Mouse (Mus musculus) forebrain, embryonic 12.5 days (tissue): ENCODE measurements around the gene Zmiz1. TPM values are rescaled to one million over a fixed set of nuclear protein-coding genes. Genes with fewer than 3 reads are reported as not detected.
A peak's percentile ranks its signal among the peaks of the same experiment; 100 is the strongest.

ENCODE experiments used
- ATAC-seq: fragments of 200-750 bp; cut with Nextera tagmentation; 2 replicates; pipeline ENCODE4 v1.8.0; 2017; ENCODE audit warnings: moderate TSS enrichment; ENCODE audit not compliant: low FRiP score
- H3K27ac ChIP-seq: fragments of 300-500 bp; sonication (generic); 2 replicates; pipeline ENCODE4 v1.5.1; 2016; ENCODE audit warnings: mild to moderate bottlenecking
- H3K27me3 ChIP-seq: fragments of 300-500 bp; sonication (generic); 2 replicates; pipeline ENCODE4 v1.6.1; 2016; ENCODE audit warnings: mild to moderate bottlenecking
- H3K36me3 ChIP-seq: fragments of 300-500 bp; sonication (generic); replicated peaks from 2 replicates; pipeline ENCODE4 v1.6.1; 2016; ENCODE audit warnings: mild to moderate bottlenecking
- H3K4me1 ChIP-seq: fragments of 300-500 bp; sonication (generic); 2 replicates; pipeline ENCODE4 v1.6.1; 2016
- H3K4me2 ChIP-seq: fragments of 300-500 bp; sonication (generic); 2 replicates; pipeline ENCODE4 v1.6.1; 2016; ENCODE audit warnings: mild to moderate bottlenecking, moderate library complexity
- H3K4me3 ChIP-seq: fragments of 300-500 bp; sonication (generic); replicated peaks from 2 replicates; pipeline ENCODE4 v1.5.1; 2016; ENCODE audit warnings: mild to moderate bottlenecking
- H3K9ac ChIP-seq: fragments of 300-500 bp; sonication (generic); 2 replicates; pipeline ENCODE4 v1.6.1; 2016; ENCODE audit warnings: mild to moderate bottlenecking
- H3K9me3 ChIP-seq: fragments of 300-500 bp; sonication (generic); 2 replicates; pipeline ENCODE4 v1.6.1; 2016
- WGBS: fragments of 180-500 bp; shearing (Covaris S2); methylation state at CpG from one replicate; pipeline ENCODE4 v1.1.7; 2016; 5-methylcytosine and 5-hydroxymethylcytosine counted together
- polyA plus RNA-seq: library from polyadenylated mRNA; unstranded; fragments of >200 nt; fragmentation: Nextera tagmentation; extraction: Ambion mirVana; gene quantifications from 2 replicates; pipeline ENCODE4 v1.2.1, GENCODE M21; 2016

The Zmiz1 gene
- polyA plus RNA-seq, 1 experiment from 2014 or later, result 64.1 TPM

- H3K9ac ChIP-seq, result no peak overlapping the region
- H3K9me3 ChIP-seq, result no peaks in the 10 kb centered on the region
- H3K27me3 ChIP-seq, result no peaks in the 10 kb centered on the region
- WGBS, result 93% methylated on average over 7 of the region's 7 CpGs
- no peak overlapping the region for H3K27ac ChIP-seq
- no peak for ATAC-seq
- no peak overlapping the region for H3K4me2 ChIP-seq
- H3K36me3 ChIP-seq, result peaks cover 32% of the 10 kb centered on the region
- H3K4me3 ChIP-seq, result no peak overlapping the region
- H3K4me1 ChIP-seq, result peaks cover 42% of the 10 kb centered on the region
These were observed 103.9 kb downstream of the Zmiz1 start for GRCm38 (mm10) chr14:25562909-25563308.

DNA sequence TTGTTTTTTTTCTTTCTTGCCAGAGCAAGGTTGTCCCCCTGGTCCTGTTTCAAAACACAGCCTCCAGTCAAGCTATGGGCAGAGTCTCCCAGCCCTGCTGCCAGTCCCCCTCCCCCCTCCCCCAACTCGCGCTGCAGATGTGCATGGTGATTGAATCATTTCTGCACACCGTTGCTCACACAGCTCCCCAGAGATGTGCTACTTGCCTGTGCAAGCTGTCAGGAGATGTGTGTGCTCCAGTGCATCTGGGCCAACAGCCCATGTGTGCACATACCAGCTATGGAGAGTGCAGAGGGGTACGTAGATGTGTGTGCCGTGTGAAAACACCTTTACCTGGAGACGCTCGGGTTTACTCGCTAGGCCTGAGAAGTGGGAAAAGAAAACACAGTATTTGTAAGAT is 105.6 kb downstream of the Zmiz1 start:
- peak; percentile 36; the same call in 1 of the 2 replicates for ATAC-seq
- Histone ChIP-seq H3K36me3 (peaks cover 30% of the 10 kb centered on the region), H3K27ac (peak overlapping the region; percentile 75), H3K4me1 (peaks cover 31% of the 10 kb centered on the region), H3K4me2 (no peak overlapping the region), H3K27me3 (no peaks in the 10 kb centered on the region), H3K9me3 (no peaks in the 10 kb centered on the region), H3K4me3 (no peak overlapping the region), H3K9ac (no peak overlapping the region; the same call in 1 of the 2 replicates)
- 71% methylated on average over 8 of the region's 8 CpGs for WGBS

- peak; percentile 70 for ATAC-seq
- no peaks in the 10 kb centered on the region for H3K9me3 ChIP-seq
- peaks cover 28% of the 10 kb centered on the region for H3K4me1 ChIP-seq
- H3K4me3 ChIP-seq, result no peak overlapping the region
- no peak overlapping the region for H3K4me2 ChIP-seq
- H3K9ac ChIP-seq, result no peak overlapping the region
- H3K27me3 ChIP-seq, result no peaks in the 10 kb centered on the region
- WGBS, result 33% methylated on average over 11 of the region's 11 CpGs
- H3K36me3 ChIP-seq, result peaks cover 22% of the 10 kb centered on the region
- H3K27ac ChIP-seq, result peak overlapping the region; percentile 75
These were observed 106.5 kb downstream of the Zmiz1 start for GRCm38 (mm10) chr14:25565344-25566088.

- WGBS, result 57% methylated on average over 3 of the region's 3 CpGs
- no peaks in the 10 kb centered on the region for H3K27me3 ChIP-seq
- H3K4me3 ChIP-seq, result no peak overlapping the region
- no peak for ATAC-seq
- no peak overlapping the region for H3K4me2 ChIP-seq
- peaks cover 24% of the 10 kb centered on the region for H3K4me1 ChIP-seq
- H3K9me3 ChIP-seq, result no peaks in the 10 kb centered on the region
- no peak overlapping the region for H3K27ac ChIP-seq
- H3K36me3 ChIP-seq, result peaks cover 26% of the 10 kb centered on the region
- no peak overlapping the region for H3K9ac ChIP-seq
These were observed 108.3 kb downstream of the Zmiz1 start for GRCm38 (mm10) chr14:25567245-25567644.

DNA sequence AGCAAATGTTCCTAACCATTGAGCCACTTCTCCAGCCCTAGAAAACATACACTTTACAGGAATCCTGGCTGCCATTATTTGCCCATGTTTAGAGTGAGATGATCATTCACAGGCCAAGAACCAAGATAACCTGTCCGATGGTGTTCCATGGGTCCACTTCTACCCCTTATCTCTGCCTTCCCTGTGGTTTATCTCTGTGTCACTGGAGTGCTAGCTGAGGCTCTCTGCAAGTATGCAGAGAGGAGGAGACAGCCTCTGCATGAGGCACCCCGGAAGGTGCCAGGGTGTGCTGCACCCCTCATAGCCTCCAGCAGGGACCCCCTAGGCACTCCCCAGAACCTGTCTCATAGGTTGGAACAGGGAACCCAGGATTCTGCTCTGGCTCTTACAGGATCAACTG is 108.9 kb downstream of the Zmiz1 start:
- WGBS, result 97% methylated on average over 2 of the region's 2 CpGs

DNA sequence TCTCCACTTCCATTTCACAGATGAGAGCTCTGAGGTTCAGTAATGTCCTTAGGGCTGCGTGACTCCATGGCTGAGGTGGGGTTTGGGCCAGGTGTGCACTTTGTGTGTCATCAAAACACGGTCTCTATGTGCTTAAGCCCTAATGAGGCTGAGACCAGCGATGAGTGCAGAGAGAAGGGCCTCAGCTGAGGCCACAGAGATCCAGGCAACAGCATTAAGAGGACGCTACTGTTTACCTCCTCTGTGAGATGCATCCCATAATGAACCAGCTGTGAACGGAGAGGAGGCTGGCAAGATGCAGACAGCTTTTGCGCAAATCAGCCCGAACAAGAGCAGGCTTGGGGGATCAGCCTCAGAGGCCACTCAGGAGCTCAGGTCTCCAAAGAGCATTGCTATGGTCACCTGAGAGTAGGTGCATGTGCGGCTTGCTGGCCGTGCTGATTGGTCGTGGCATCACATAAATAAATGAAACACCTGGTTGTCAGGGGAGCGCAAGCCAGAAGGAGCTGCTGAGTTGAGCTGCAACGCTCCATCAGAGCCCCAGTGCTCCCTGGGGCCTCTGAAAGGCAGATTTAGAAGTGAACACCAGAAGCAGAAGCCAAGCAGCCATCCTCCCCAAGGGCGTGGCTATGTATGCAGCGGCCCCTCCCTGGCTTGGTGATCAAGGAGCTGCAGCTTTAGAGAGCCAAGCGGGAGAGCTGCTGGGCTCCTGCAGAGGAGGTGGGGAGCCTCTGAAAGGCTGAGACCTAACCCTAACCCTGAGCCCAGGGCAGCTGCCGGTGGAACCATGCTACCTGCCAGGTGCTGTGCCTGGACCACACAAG is 115.3 kb downstream of the Zmiz1 start:
- no peak overlapping the region for H3K4me2 ChIP-seq
- no peak overlapping the region for H3K4me3 ChIP-seq
- 46% methylated on average over 16 of the region's 16 CpGs for WGBS
- peaks cover 61% of the 10 kb centered on the region for H3K36me3 ChIP-seq
- H3K4me1 ChIP-seq, result peaks cover 52% of the 10 kb centered on the region
- no peaks in the 10 kb centered on the region for H3K9me3 ChIP-seq
- H3K27me3 ChIP-seq, result no peaks in the 10 kb centered on the region
- H3K9ac ChIP-seq, result no peak overlapping the region
- H3K27ac ChIP-seq, result peak overlapping the region; percentile 43; the same call in 1 of the 2 replicates
- ATAC-seq, result no peak

More for the DNA sequence above, 108.9 kb downstream of the Zmiz1 start:
- no peak overlapping the region for H3K27ac ChIP-seq
- peaks cover 29% of the 10 kb centered on the region for H3K36me3 ChIP-seq
- no peaks in the 10 kb centered on the region for H3K27me3 ChIP-seq
- ATAC-seq, result no peak
- no peak overlapping the region for H3K4me2 ChIP-seq
- H3K4me3 ChIP-seq, result no peak overlapping the region
- no peak overlapping the region for H3K9ac ChIP-seq
- H3K4me1 ChIP-seq, result peaks cover 24% of the 10 kb centered on the region
- no peaks in the 10 kb centered on the region for H3K9me3 ChIP-seq

GRCm38 (mm10) chr14:25576642-25577041 is 117.7 kb downstream of the Zmiz1 start:
- H3K9me3 ChIP-seq, result no peaks in the 10 kb centered on the region
- H3K4me1 ChIP-seq, result peaks cover 66% of the 10 kb centered on the region
- no peaks in the 10 kb centered on the region for H3K27me3 ChIP-seq
- no peak overlapping the region for H3K4me2 ChIP-seq
- H3K27ac ChIP-seq, result peak overlapping the region; percentile 65; the same call in 1 of the 2 replicates
- no peak for ATAC-seq
- peaks cover 85% of the 10 kb centered on the region for H3K36me3 ChIP-seq
- no peak overlapping the region for H3K9ac ChIP-seq
- H3K4me3 ChIP-seq, result no peak overlapping the region
- WGBS, result 86% methylated on average over 3 of the region's 3 CpGs

DNA sequence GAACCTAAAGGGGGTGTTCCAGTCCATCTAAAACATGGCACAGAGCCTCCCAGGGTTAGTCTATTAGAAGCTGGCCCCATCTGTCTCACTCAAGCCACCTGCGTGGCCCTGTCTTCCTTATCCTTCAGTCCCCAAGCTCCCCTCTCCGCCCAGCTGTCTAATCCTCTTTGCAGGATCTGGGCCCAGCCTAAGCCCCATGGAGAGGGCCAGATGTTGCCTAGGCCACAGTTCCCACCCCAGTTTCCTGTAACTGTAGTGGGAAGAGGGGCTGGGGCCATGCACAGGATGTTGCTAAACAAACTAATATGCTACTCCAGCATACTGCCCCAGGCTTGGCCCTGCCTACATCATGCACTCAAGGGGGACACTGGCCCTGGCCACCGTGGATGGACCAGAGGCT is 118.4 kb downstream of the Zmiz1 start:
- peaks cover 85% of the 10 kb centered on the region for H3K36me3 ChIP-seq
- ATAC-seq, result no peak
- H3K9ac ChIP-seq, result no peak overlapping the region
- peaks cover 66% of the 10 kb centered on the region for H3K4me1 ChIP-seq
- no peak overlapping the region for H3K4me2 ChIP-seq
- no peaks in the 10 kb centered on the region for H3K9me3 ChIP-seq
- H3K27me3 ChIP-seq, result no peaks in the 10 kb centered on the region
- H3K27ac ChIP-seq, result peak overlapping the region; percentile 65
- 52% methylated on average over 3 of the region's 3 CpGs for WGBS
- H3K4me3 ChIP-seq, result no peak overlapping the region

- Histone ChIP-seq H3K4me2 (no peak overlapping the region), H3K4me3 (no peak overlapping the region), H3K9me3 (no peaks in the 10 kb centered on the region), H3K27ac (peak overlapping the region; percentile 54), H3K9ac (no peak overlapping the region), H3K27me3 (no peaks in the 10 kb centered on the region), H3K4me1 (peaks cover 73% of the 10 kb centered on the region), H3K36me3 (peaks cover 92% of the 10 kb centered on the region)
- no peak for ATAC-seq
- WGBS, result 83% methylated on average over 7 of the region's 7 CpGs
These were observed 120.6 kb downstream of the Zmiz1 start for GRCm38 (mm10) chr14:25579597-25579996.

DNA sequence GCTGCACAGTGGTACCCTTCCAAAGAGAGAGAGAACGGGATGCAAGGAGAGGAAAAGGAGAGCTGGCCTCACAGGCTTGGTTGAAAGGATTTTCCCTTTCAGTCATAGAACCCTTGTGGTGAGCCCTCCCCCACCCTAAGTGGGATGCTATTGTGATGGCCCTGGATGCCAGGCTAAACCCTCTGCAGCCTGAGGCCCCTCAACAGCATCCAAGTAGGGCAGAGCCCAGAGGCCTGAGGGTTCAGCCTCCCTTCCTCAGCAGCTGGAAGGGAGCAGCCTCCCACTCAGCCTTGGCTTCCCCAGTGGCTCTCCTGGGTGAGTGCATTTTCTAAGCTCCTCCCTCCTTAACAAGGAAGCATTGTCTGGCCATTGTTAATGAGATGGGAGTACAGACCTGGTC is 121.4 kb downstream of the Zmiz1 start:
- peaks cover 75% of the 10 kb centered on the region for H3K4me1 ChIP-seq
- no peak overlapping the region for H3K4me2 ChIP-seq
- no peak for ATAC-seq
- H3K4me3 ChIP-seq, result no peak overlapping the region
- H3K27me3 ChIP-seq, result no peaks in the 10 kb centered on the region
- H3K9ac ChIP-seq, result no peak overlapping the region
- 23% methylated on average over 1 of the region's 1 CpGs for WGBS
- H3K36me3 ChIP-seq, result peaks cover 88% of the 10 kb centered on the region
- no peaks in the 10 kb centered on the region for H3K9me3 ChIP-seq
- peak overlapping the region; percentile 54; the same call in 1 of the 2 replicates for H3K27ac ChIP-seq

- Histone ChIP-seq H3K27me3 (no peaks in the 10 kb centered on the region), H3K9ac (no peak overlapping the region), H3K27ac (no peak overlapping the region), H3K36me3 (peaks cover 68% of the 10 kb centered on the region), H3K9me3 (no peaks in the 10 kb centered on the region), H3K4me1 (peaks cover 77% of the 10 kb centered on the region), H3K4me3 (no peak overlapping the region), H3K4me2 (no peak overlapping the region)
- ATAC-seq, result no peak
- WGBS, result 94% methylated on average over 6 of the region's 6 CpGs
These were observed 123.6 kb downstream of the Zmiz1 start for GRCm38 (mm10) chr14:25582603-25583002.

DNA sequence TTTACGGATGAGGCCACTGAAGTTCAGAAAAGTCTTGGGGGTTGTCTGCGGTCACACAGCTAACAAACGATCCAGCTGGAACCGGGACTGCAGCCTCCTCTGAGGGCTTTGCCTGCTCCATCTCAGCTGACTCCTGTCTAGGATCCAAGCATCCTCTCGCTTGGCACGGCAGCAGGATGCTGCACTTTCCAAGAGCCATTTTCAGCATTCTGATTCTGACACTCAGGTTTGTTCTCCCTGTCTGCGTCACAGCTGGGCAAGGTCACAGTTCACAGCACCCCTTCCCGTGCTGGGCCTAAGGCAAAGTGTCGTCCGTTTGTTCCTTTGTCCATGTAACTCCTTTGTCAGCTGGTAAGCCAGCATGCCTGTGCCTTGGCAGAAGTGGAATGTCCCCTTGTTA is 124.9 kb downstream of the Zmiz1 start:
- Histone ChIP-seq H3K4me1 (peaks cover 79% of the 10 kb centered on the region), H3K27me3 (no peaks in the 10 kb centered on the region), H3K9me3 (no peaks in the 10 kb centered on the region), H3K27ac (peak overlapping the region; percentile 99), H3K4me2 (no peak overlapping the region), H3K36me3 (peaks cover 56% of the 10 kb centered on the region), H3K4me3 (no peak overlapping the region), H3K9ac (no peak overlapping the region)
- no peak for ATAC-seq
- WGBS, result 69% methylated on average over 10 of the region's 10 CpGs
